Mouse (Mus musculus): ENCODE data around the gene Nek10.

GRCm38 (mm10) chr14:14960441-14960988, 157.3 kb downstream of the Nek10 start:
- TF ChIP-seq CTCF (IDR thresholded peaks at IDR 0.05) (no peak), POLR2A (IDR thresholded peaks at IDR 0.05; ENCODE audit: insufficient read depth, low read depth, low read length) (no peak)

Measured in heart, adult 2 months (tissue).